Mouse (Mus musculus) limb, embryonic 15.5 days (tissue): Measurements from ENCODE around the gene Kifap3. TPM values are rescaled to one million over a fixed set of nuclear protein-coding genes. Genes with fewer than 3 reads are reported as not detected.
"Not testable (repeated sequence)": the region's sequence is repeated elsewhere in the genome, so short reads cannot be mapped to it uniquely, and the experiment has no call there.

ENCODE experiments used
- ATAC-seq: fragments of 200-750 bp; cut with Nextera tagmentation; 2 replicates; pipeline ENCODE4 v1.8.0; 2017; ENCODE audit warnings: low read depth, moderate TSS enrichment; ENCODE audit not compliant: insufficient number of reproducible peaks, low FRiP score, low TSS enrichment
- H3K27ac ChIP-seq: fragments of 300-500 bp; sonication (generic); 2 replicates; pipeline ENCODE4 v1.5.1; 2015; ENCODE audit warnings: moderate library complexity, mild to moderate bottlenecking, inconsistent platforms
- H3K27me3 ChIP-seq: fragments of 300-500 bp; sonication (generic); 2 replicates; pipeline ENCODE4 v1.6.1; 2015; ENCODE audit warnings: inconsistent platforms
- H3K36me3 ChIP-seq: fragments of 300-500 bp; sonication (generic); 2 replicates; pipeline ENCODE4 v1.6.1; 2015; ENCODE audit warnings: inconsistent platforms
- H3K4me1 ChIP-seq: fragments of 300-500 bp; sonication (generic); 2 replicates; pipeline ENCODE4 v1.6.1; 2015; ENCODE audit warnings: inconsistent platforms
- H3K4me2 ChIP-seq: fragments of 300-500 bp; sonication (generic); 2 replicates; pipeline ENCODE4 v1.6.1; 2015; ENCODE audit warnings: mild to moderate bottlenecking, inconsistent platforms
- H3K4me3 ChIP-seq: fragments of 300-500 bp; sonication (generic); 2 replicates; pipeline ENCODE4 v1.5.1; 2015; ENCODE audit warnings: mild to moderate bottlenecking, inconsistent platforms
- H3K9ac ChIP-seq: fragments of 300-500 bp; sonication (generic); 2 replicates; pipeline ENCODE4 v1.6.1; 2015; ENCODE audit warnings: inconsistent platforms
- H3K9me3 ChIP-seq: fragments of 300-500 bp; sonication (generic); 2 replicates; pipeline ENCODE4 v1.6.1; 2016; ENCODE audit warnings: inconsistent platforms
- WGBS: fragments of 180-500 bp; shearing (Covaris S2); methylation state at CpG from one replicate; pipeline ENCODE4 v1.1.7; 2015; 5-methylcytosine and 5-hydroxymethylcytosine counted together
- polyA plus RNA-seq: library from polyadenylated mRNA; unstranded; fragments of >200 nt; fragmentation: Nextera tagmentation; extraction: Ambion mirVana; gene quantifications from 2 replicates; pipeline ENCODE4 v1.2.1, GENCODE M21; 2015

The Kifap3 gene
- polyA plus RNA-seq: 35.8 and 37.5 TPM in 2 replicates

GRCm38 (mm10) chr1:163779336-163780115 is at the start of gene Kifap3:
Kifap3 (plus strand) TSS chr1:163779583.
- peak within 1 kb of the TSS; percentile 83 for H3K4me3 ChIP-seq
- peak within 1 kb of the TSS; percentile 64 for H3K4me2 ChIP-seq
- H3K36me3 ChIP-seq: peaks cover 5% of the 10 kb centered on the region
- H3K9ac ChIP-seq: peak within 1 kb of the TSS; percentile 85
- H3K27me3 ChIP-seq: no peaks in the 10 kb centered on the region
- 0 out of 2 replicates have a peak, but pooled peaks cover 3% of the 10 kb centered on the region for H3K4me1 ChIP-seq
- WGBS: under 1% methylated on average over 44 of the region's 48 CpGs
- H3K27ac ChIP-seq: peak within 1 kb of the TSS; percentile 61
- peak; percentile 100 for ATAC-seq
- no peaks in the 10 kb centered on the region for H3K9me3 ChIP-seq

- H3K4me2 ChIP-seq, H3K9ac ChIP-seq, ATAC-seq, H3K9me3 ChIP-seq, H3K4me3 ChIP-seq, H3K36me3 ChIP-seq, H3K27ac ChIP-seq, H3K27me3 ChIP-seq, H3K4me1 ChIP-seq: not testable (repeated sequence)
- WGBS: 95% methylated on average over 10 of the region's 10 CpGs
These were observed 48.2 kb upstream of the Kifap3 start for GRCm38 (mm10) chr1:163731166-163731565.

- Histone ChIP-seq H3K9ac (no peak overlapping the region), H3K4me3 (no peak overlapping the region), H3K4me1 (peaks cover 8% of the 10 kb centered on the region; the same call in 1 of the 2 replicates), H3K4me2 (no peak overlapping the region), H3K36me3 (no peaks in the 10 kb centered on the region), H3K9me3 (no peaks in the 10 kb centered on the region), H3K27me3 (no peaks in the 10 kb centered on the region), H3K27ac (no peak overlapping the region)
- peak; percentile 61; the same call in 1 of the 2 replicates for ATAC-seq
- WGBS: 47% methylated on average over 10 of the region's 10 CpGs
These were observed 42.7 kb upstream of the Kifap3 start for GRCm38 (mm10) chr1:163736441-163737238.

GRCm38 (mm10) chr1:163737239-163737533 is 42.2 kb upstream of the Kifap3 start:
- H3K4me2 ChIP-seq: no peak overlapping the region
- H3K27ac ChIP-seq: no peak overlapping the region
- 20% methylated on average over 1 of the region's 1 CpGs for WGBS
- H3K36me3 ChIP-seq: no peaks in the 10 kb centered on the region
- H3K27me3 ChIP-seq: no peaks in the 10 kb centered on the region
- H3K4me1 ChIP-seq: peaks cover 8% of the 10 kb centered on the region; the same call in 1 of the 2 replicates
- H3K4me3 ChIP-seq: no peak overlapping the region
- ATAC-seq: peak; percentile 64; the same call in 1 of the 2 replicates
- no peaks in the 10 kb centered on the region for H3K9me3 ChIP-seq
- H3K9ac ChIP-seq: no peak overlapping the region

- H3K4me3 ChIP-seq: no peak overlapping the region
- H3K27me3 ChIP-seq: peaks cover 7% of the 10 kb centered on the region; the same call in 1 of the 2 replicates
- H3K4me2 ChIP-seq: no peak overlapping the region
- H3K9me3 ChIP-seq: no peaks in the 10 kb centered on the region
- no peaks in the 10 kb centered on the region for H3K36me3 ChIP-seq
- no peak overlapping the region for H3K27ac ChIP-seq
- H3K4me1 ChIP-seq: no peaks in the 10 kb centered on the region
- 49% methylated on average over 4 of the region's 4 CpGs for WGBS
- ATAC-seq: no peak
- H3K9ac ChIP-seq: no peak overlapping the region
These were observed 27.9 kb upstream of the Kifap3 start for GRCm38 (mm10) chr1:163751360-163751992.

- Histone ChIP-seq H3K9ac (no peak overlapping the region), H3K4me3 (no peak overlapping the region), H3K36me3 (no peaks in the 10 kb centered on the region), H3K4me2 (no peak overlapping the region), H3K4me1 (peaks cover 4% of the 10 kb centered on the region; the same call in 1 of the 2 replicates), H3K9me3 (no peaks in the 10 kb centered on the region), H3K27ac (peak overlapping the region; percentile 52; the same call in 1 of the 2 replicates), H3K27me3 (peaks cover 7% of the 10 kb centered on the region; the same call in 1 of the 2 replicates)
- ATAC-seq: peak; percentile 40; the same call in 1 of the 2 replicates
- WGBS: 35% methylated on average over 10 of the region's 10 CpGs
These were observed 21.7 kb upstream of the Kifap3 start for GRCm38 (mm10) chr1:163757462-163758207.

- not testable (repeated sequence) for H3K9me3 ChIP-seq, H3K9ac ChIP-seq, H3K4me3 ChIP-seq, H3K27ac ChIP-seq, H3K4me2 ChIP-seq, H3K27me3 ChIP-seq, H3K4me1 ChIP-seq, H3K36me3 ChIP-seq, ATAC-seq
- WGBS: 92% methylated on average over 9 of the region's 11 CpGs
These were observed 4.2 kb downstream of the Kifap3 start for GRCm38 (mm10) chr1:163783577-163783976.

- H3K4me2 ChIP-seq: no peak overlapping the region
- no peak overlapping the region for H3K4me3 ChIP-seq
- 50% methylated on average over 4 of the region's 4 CpGs for WGBS
- no peaks in the 10 kb centered on the region for H3K27me3 ChIP-seq
- H3K27ac ChIP-seq: no peak overlapping the region
- H3K4me1 ChIP-seq: no peaks in the 10 kb centered on the region
- H3K9ac ChIP-seq: no peak overlapping the region
- no peaks in the 10 kb centered on the region for H3K36me3 ChIP-seq
- no peaks in the 10 kb centered on the region for H3K9me3 ChIP-seq
- no peak for ATAC-seq
These were observed 42.0 kb downstream of the Kifap3 start for GRCm38 (mm10) chr1:163821365-163821764.

- peaks cover 7% of the 10 kb centered on the region; the same call in 1 of the 2 replicates for H3K36me3 ChIP-seq
- H3K9ac ChIP-seq: no peak overlapping the region
- no peak overlapping the region for H3K27ac ChIP-seq
- no peaks in the 10 kb centered on the region for H3K27me3 ChIP-seq
- no peaks in the 10 kb centered on the region for H3K4me1 ChIP-seq
- H3K4me2 ChIP-seq: no peak overlapping the region
- H3K9me3 ChIP-seq: no peaks in the 10 kb centered on the region
- ATAC-seq: no peak
- H3K4me3 ChIP-seq: no peak overlapping the region
These were observed 50.1 kb downstream of the Kifap3 start for GRCm38 (mm10) chr1:163829482-163829881.

- no peaks in the 10 kb centered on the region for H3K27me3 ChIP-seq
- H3K9me3 ChIP-seq: no peaks in the 10 kb centered on the region
- H3K4me1 ChIP-seq: no peaks in the 10 kb centered on the region
- WGBS: 46% methylated on average over 1 of the region's 1 CpGs
- no peak overlapping the region for H3K27ac ChIP-seq
- no peak overlapping the region for H3K4me3 ChIP-seq
- peaks cover 6% of the 10 kb centered on the region; the same call in 1 of the 2 replicates for H3K36me3 ChIP-seq
- ATAC-seq: no peak
- H3K4me2 ChIP-seq: no peak overlapping the region
- H3K9ac ChIP-seq: no peak overlapping the region
These were observed 54.7 kb downstream of the Kifap3 start for GRCm38 (mm10) chr1:163834066-163834465.

GRCm38 (mm10) chr1:163835062-163835461 is 55.7 kb downstream of the Kifap3 start:
- Histone ChIP-seq H3K27me3 (no peaks in the 10 kb centered on the region), H3K36me3 (peaks cover 6% of the 10 kb centered on the region; the same call in 1 of the 2 replicates), H3K9me3 (no peaks in the 10 kb centered on the region), H3K4me2 (no peak overlapping the region), H3K4me1 (no peaks in the 10 kb centered on the region), H3K9ac (no peak overlapping the region), H3K27ac (no peak overlapping the region), H3K4me3 (no peak overlapping the region)
- WGBS: 91% methylated on average over 2 of the region's 2 CpGs
- ATAC-seq: no peak
